Mouse (Mus musculus): ENCODE measurements around the gene Armc9.

Gene Armc9

DNA sequence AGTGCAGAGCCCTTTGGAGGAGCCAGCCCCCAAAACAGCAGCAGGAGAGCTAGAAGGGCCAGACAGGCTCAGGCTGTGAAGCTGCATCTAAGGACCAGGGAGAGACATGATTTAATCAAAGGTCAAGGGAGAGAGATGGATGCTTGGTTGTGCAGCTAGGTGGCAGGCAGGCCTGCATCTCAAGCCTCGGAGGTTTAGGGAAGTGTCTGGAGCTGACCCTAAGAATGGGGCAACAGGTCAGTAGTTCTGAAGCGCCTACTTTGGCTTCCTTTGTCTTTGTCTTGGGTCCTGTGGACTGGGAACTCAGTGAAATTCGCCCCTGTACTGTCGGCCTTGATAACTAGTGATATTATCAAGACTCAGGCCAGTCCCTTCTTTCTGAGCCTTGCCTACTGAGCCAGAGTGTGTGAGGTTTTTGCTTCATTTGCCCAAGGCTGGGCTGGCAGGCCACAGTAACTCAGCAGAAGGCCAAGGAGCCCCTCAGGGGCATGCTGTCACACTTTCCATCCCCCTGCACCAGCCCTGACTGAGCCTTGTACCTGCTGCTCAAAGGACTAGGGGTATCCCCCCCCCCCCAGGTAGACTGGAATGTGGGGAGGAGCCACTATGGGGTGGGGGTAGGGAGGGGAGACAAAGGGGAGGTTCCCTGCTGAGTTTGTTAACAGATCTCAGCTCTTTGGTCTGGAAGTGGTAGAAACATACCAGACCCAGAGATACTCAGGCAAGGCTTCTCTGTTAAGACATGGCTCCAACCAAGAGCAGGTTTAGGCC lies 153.5 kb downstream of the Armc9 start:
- in situ Hi-C loops (cut with MboI; ENCODE audit: low sequenced_read_pairs) = no loop called here

DNA sequence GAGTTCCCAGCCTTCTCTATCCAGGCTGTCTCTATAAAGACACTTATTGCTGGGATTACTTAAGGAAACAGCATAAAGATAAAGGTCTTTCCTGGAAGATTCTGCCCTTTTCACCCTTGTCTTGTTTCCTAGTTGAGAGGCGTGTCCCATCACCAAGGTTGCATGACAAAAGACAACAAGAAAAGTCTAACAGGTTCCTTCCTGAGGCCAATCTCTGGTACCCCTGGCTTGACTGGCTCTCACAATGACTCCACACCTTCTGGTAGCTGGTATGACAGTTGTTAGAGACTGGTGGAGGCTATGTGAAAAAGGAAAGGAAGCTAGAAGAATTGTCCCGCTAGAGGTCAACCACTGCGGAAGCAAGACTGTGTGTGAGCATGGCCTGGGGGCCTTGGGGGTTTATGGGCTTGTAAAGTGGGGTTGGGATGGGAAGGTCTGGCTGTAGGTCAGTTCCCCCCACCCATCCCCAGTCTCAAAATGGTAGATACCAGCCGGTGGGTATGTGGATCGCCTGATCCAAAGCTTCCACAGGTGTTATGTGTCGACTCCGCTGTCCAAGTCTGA lies 154.8 kb downstream of the Armc9 start:
- in situ Hi-C loops (cut with MboI; ENCODE audit: low sequenced_read_pairs) = no loop called here

DNA sequence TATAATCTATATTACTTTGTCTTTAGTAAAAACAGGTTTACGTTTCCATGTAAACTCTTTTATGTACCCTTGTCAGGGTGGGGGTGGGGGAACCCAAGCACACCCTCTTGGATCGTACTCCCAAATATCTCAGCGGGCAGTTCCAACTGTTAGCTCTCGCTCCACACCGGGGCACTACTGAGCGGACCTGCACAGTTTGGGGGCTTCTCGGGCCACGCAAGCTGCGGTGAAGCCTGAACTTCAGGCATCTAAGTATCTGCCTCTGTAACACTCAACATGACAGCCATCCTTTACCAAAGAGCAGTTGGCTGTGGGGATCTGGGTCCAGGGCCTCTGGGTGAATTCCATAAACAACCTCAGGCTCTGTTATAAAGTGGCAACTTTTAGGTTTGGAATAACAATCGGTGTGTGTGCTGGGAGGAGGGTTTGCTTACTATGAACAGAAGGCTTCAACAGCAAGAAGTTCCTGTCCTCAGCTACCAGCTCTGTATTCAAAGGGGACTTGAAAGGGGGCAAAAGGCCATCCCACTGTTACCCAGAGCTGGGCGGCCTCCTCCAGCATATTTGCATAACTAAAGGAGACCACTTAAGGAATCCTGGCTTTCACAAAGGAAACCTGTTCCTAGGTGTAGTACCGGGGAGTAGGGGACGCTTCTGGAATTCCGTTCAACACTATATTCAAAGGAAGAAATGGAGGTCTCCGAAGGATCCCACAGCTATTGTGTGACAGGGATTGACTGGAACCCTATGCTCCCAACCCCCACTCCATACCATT lies 156.1 kb downstream of the Armc9 start:
- in situ Hi-C loops (cut with MboI; ENCODE audit: low sequenced_read_pairs) = no loop called here

DNA sequence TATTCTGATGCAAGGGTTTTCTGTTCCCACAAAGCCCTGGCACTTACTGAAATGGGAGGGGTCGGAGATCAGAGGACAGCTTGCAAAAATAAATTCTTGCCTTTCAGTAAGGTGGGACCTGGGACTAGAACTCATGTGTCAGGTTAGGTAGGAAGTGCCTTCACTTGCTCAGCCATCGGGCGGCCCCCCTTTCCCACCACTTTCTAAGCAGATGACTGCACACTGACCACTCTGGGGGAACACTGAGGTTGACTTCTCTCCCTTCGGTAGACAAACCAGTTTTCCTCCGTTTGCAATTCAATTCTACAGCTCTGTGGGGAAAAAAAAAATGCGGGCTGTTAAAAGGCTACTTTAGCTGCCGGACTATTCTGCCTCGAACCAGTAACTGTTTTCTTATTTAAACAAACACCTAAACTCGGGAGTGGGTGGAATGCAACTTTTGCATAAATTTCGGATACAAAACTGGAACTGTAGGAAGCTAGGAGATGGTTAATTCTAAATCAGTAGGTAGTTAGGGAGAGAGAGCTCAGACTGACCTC lies 157.0 kb downstream of the Armc9 start:
- in situ Hi-C loops (cut with MboI; ENCODE audit: low sequenced_read_pairs) = no loop called here

DNA sequence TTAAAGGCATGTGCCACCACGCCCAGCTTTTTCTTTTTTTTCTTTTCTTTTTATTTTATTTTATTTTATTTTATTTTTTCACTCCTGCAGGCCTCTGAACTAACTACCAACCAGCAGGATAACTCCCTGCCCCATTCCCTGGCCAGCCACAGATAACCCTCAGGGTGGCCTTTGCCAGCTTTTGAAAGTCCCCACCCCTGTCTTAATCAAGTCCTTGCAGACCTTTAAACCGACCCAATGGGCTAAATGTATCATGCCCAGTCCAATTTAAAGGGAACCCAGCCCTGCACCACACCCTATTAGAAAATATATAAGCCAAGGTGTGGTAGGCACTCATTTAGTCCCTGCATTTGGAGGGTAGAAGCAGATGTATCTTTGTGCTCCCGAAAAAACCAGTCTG lies 157.7 kb downstream of the Armc9 start:
- in situ Hi-C loops (cut with MboI; ENCODE audit: low sequenced_read_pairs) = no loop called here

DNA sequence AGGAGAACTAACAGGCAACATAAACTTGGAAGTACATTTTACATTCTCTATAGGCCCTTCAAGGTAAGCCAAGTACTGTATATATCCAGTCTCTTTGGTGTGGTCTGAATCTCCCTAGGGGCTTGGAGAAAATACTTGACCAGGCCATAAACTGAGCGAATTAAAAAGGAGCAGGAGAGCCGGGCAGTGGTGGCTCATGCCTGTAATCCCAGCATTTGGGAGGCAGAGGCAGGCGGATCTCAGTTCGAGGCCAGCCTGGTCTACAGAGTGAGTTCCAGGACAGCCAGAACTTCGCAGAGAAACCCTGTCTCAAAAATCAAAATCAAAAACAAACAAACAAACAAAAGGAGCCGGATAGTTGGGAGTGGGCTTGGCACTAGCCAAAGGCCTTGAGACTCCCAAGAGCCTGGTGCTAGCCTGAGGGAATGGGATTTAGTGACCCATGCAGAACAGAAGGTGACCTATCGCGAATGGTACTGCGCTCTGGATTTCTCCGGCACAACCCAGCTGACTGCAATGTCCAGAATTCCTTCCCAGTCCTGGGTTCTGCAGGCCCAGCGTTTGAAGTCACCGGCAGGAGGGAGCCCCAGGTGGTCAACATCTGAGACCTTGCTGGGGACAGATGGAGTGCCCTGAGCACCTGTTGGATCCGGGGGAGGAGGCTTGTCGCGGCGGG lies 158.7 kb downstream of the Armc9 start:
- in situ Hi-C loops (cut with MboI; ENCODE audit: low sequenced_read_pairs) = no loop called here

DNA sequence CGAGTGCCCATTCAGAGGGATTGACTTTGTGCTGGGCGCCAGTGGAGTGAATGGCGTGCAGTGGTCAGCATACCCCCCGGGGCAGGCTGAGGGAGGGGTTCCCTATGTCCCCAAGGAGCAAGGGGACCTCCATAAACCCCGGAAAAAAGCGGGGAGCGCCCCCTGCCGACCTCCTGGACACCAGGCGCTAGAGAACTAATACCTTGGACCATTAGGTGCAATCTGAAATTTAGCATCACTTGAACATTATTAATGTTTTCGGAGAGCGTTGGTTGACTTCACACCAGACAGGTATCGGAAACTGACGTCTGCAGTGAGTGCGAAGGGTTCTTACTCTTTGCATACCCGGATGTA lies 159.2 kb downstream of the Armc9 start:
- in situ Hi-C loops (cut with MboI; ENCODE audit: low sequenced_read_pairs) = no loop called here

DNA sequence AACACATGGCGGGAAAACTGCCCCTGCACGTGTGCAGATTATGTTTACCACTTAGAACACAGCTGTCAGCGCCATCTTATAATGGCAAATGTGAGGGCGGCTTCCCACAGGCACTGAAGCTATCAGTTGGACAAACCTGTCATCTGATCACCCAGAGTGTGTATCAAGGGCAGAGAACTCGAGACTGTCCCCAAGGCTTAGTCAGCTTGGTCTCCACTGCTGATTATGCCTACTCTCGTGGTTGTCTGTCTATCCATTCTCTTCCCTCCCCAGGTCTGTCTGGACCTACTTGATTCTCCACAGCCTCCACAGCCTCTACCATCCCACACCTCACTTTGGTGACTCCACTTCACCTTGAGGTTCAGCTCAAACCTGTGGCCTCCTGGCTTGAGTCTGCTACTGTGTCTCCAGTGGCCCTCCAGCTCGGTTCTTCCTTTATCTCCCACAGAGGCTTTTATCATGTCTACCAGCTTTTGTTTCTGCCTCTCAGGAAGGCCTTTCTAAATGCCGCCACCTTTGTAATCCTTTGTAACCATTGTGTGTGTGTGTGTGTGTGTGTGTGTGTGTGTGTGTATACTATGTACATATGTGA lies 166.3 kb downstream of the Armc9 start:
- in situ Hi-C loops (cut with MboI; ENCODE audit: low sequenced_read_pairs) = no loop called here
